ENCODE assay signal across 10 mouse cellular contexts in the genomic region with DNA sequence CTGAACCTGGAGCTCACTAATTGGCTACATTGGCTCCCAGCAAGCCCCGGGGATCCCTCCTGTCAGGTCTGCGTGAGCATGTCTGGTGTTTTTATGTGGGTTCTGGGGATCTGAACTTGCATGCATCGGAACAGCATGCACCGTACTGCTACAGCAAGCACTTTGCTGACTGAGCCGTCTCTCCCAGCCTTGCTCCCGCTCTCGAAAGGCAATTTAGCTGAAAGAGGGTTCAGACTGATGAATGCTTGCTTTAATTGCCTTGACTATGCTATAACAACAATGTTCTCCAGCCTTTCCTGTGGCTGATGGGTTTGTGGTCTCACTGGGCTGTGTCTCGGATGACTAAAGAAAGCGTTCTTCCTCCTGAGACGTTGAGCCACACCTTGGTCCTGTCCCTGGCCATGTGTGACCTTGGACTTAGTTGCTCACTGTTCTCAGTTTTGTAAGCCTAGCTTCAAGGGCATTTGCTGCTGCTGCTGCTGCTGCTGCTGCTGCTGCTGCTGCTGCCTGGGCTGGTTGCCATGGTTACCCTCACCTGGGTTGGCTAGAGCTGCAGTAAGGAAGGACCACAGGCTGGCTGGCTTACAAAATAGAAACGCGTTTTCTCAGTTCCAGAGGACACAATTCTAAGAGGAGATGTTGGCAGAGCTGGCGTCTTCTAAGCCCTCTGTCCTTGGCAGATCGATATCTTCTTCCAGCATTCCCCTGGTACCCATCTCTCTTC. TPM values are rescaled to one million over a fixed set of nuclear protein-coding genes. Genes with fewer than 3 reads are reported as not detected.
A peak's percentile ranks its signal among the peaks of the same experiment; 100 is the strongest.
DNase-seq lines count a peak whose midpoint lies in the region; ATAC-seq and TF ChIP-seq lines count a peak whose summit lies in the region.
"Had no signal": no experiment of that assay in that cellular context is flagged by ENCODE, and none has a peak within 500 bp of the region (broad histone marks: within the 10 kb centered on the region; RNA-seq: fewer than 3 reads in every experiment).

No protein-coding gene starts in this region.

- H3K4me2 ChIP-seq in lung, embryonic 14.5 days, result no peak overlapping the region
- H3K4me2 ChIP-seq in forebrain, embryonic 11.5 days (ENCODE audit: low read depth, low read length, severe bottlenecking), result no peak overlapping the region
- H3K4me2 ChIP-seq in hindbrain, postnatal 0 days (ENCODE audit: low read depth, low read length), result no peak overlapping the region

- H3K4me1 ChIP-seq in lung, embryonic 14.5 days (ENCODE audit: insufficient read depth), result no peaks in the 10 kb centered on the region
- peaks cover 4% of the 10 kb centered on the region; the same call in 1 of the 2 replicates for H3K4me1 ChIP-seq in forebrain, embryonic 11.5 days (replicated peaks; ENCODE audit: control insufficient read depth, insufficient read depth, low read length)
- 0 out of 2 replicates have a peak, but pooled peaks cover 6% of the 10 kb centered on the region for H3K4me1 ChIP-seq in hindbrain, postnatal 0 days (ENCODE audit: insufficient read depth, low read length)
- peaks cover 18% of the 10 kb centered on the region for H3K4me1 ChIP-seq in olfactory bulb, adult 2 months (ENCODE audit: control insufficient read depth, insufficient read depth, low read length)

- TF ChIP-seq CTCF in lung, embryonic 14.5 days (IDR thresholded peaks at IDR 0.05; ENCODE audit: low read depth), result no peak
- no peak for TF ChIP-seq CTCF in hindbrain, postnatal 0 days (IDR thresholded peaks at IDR 0.05; ENCODE audit: low read depth)
- no peak for TF ChIP-seq CTCF in olfactory bulb, adult 2 months (IDR thresholded peaks at IDR 0.05; ENCODE audit: insufficient read depth, low read depth, low read length)

- WGBS in lung, embryonic 14.5 days, result 71% methylated on average over 14 of the region's 14 CpGs
- 70% methylated on average over 14 of the region's 14 CpGs for WGBS in forebrain, embryonic 11.5 days
- 40% methylated on average over 14 of the region's 14 CpGs for WGBS in hindbrain, postnatal 0 days
- 35% methylated on average over 14 of the region's 14 CpGs for WGBS in olfactory bulb, adult 2 months

- H3K27ac ChIP-seq in lung, embryonic 14.5 days (ENCODE audit: low read depth), result 0 out of 2 replicates have a peak overlapping the region, but pooled peaks have one; percentile 24
- peak overlapping the region; percentile 32; the same call in 1 of the 2 replicates for H3K27ac ChIP-seq in forebrain, embryonic 11.5 days (ENCODE audit: low read depth, low read length)
- H3K27ac ChIP-seq in hindbrain, postnatal 0 days, result peak overlapping the region; percentile 78
- H3K27ac ChIP-seq in olfactory bulb, adult 2 months (ENCODE audit: insufficient read depth, low read depth, low read length), result peak overlapping the region; percentile 54

- no peak overlapping the region for H3K4me3 ChIP-seq in lung, embryonic 14.5 days (ENCODE audit: low read depth, low read length)
- H3K4me3 ChIP-seq in forebrain, embryonic 11.5 days (ENCODE audit: low read depth, low read length), result no peak overlapping the region
- no peak overlapping the region for H3K4me3 ChIP-seq in hindbrain, postnatal 0 days (ENCODE audit: low read length)
- no peak overlapping the region for H3K4me3 ChIP-seq in olfactory bulb, adult 2 months (ENCODE audit: insufficient read depth, low read depth, low read length)

- no peak for TF ChIP-seq POLR2A in olfactory bulb, adult 2 months (IDR thresholded peaks at IDR 0.05; ENCODE audit: insufficient read depth, low read depth, low read length)

- H3K9ac ChIP-seq in lung, embryonic 14.5 days, result no peak overlapping the region
- no peak overlapping the region for H3K9ac ChIP-seq in forebrain, embryonic 11.5 days (ENCODE audit: low read length)
- H3K9ac ChIP-seq in hindbrain, postnatal 0 days (replicated peaks; ENCODE audit: low read length), result no peak overlapping the region

- H3K9me3 ChIP-seq in lung, embryonic 14.5 days (ENCODE audit: low read depth, low read length), result no peaks in the 10 kb centered on the region
- H3K9me3 ChIP-seq in forebrain, embryonic 11.5 days (ENCODE audit: control insufficient read depth, low read length), result no peaks in the 10 kb centered on the region
- H3K9me3 ChIP-seq in hindbrain, postnatal 0 days (ENCODE audit: low read length), result no peaks in the 10 kb centered on the region

- no peaks in the 10 kb centered on the region for H3K36me3 ChIP-seq in lung, embryonic 14.5 days (ENCODE audit: insufficient read depth)
- H3K36me3 ChIP-seq in forebrain, embryonic 11.5 days (ENCODE audit: control insufficient read depth, insufficient read depth, low read length), result no peaks in the 10 kb centered on the region
- no peaks in the 10 kb centered on the region for H3K36me3 ChIP-seq in hindbrain, postnatal 0 days (ENCODE audit: insufficient read depth, low read length)

- DNase-seq in lung, embryonic 14.5 days, result peak; percentile 26
- no peak for DNase-seq in lung, postnatal 14 days
- DNase-seq in forebrain, embryonic 11.5 days (ENCODE audit: low spot score), result no peak
- DNase-seq in hindbrain, postnatal 0 days (ENCODE audit: low spot score), result peak; percentile 77
- DNase-seq in cerebellum, adult 18-20 months, result no peak
- DNase-seq in right cerebral cortex, postnatal 36 days (ENCODE audit: low spot score in 2 of 2), result no peak
- DNase-seq: adrenal gland, adult 8-10 months; cerebellum, postnatal 25 days; kidney, adult 9 months had no signal

- ATAC-seq in lung, embryonic 14.5 days (ENCODE audit: insufficient read depth), result no peak
- no peak for ATAC-seq in forebrain, embryonic 11.5 days (replicated peaks; ENCODE audit: low FRiP score)
- peak; percentile 55; the same call in 1 of the 2 replicates for ATAC-seq in hindbrain, postnatal 0 days

- H3K27me3 ChIP-seq in lung, embryonic 14.5 days (ENCODE audit: insufficient read depth, low read length), result no peaks in the 10 kb centered on the region
- no peaks in the 10 kb centered on the region for H3K27me3 ChIP-seq in forebrain, embryonic 11.5 days (ENCODE audit: control insufficient read depth, insufficient read depth, low read length)
- H3K27me3 ChIP-seq in hindbrain, postnatal 0 days (ENCODE audit: insufficient read depth, low read length), result no peaks in the 10 kb centered on the region

RNA-seq across cellular contexts. Expression of a gene that starts 34.4 kb away (rescaled TPM):
- polyA plus RNA-seq in lung, embryonic 14.5 days (2014; fragmentation: Nextera tagmentation; extraction: Ambion mirVana), result 0.95 and 1.5 TPM in 2 replicates
- polyA plus RNA-seq in forebrain, embryonic 11.5 days (2014; fragmentation: Nextera tagmentation; extraction: Ambion mirVana), result 0.57 and 0.71 TPM in 2 replicates
- 1.3 and 4.6 TPM in 2 replicates for total RNA-seq in hindbrain, postnatal 0 days (2014; rRNA removed)
- 0.54 TPM in 1 of 2 replicates, not detected in the other for polyA plus RNA-seq in hindbrain, postnatal 0 days (2015; fragmentation: Nextera tagmentation; extraction: Ambion mirVana)
- polyA plus RNA-seq in olfactory bulb, adult 2 months (2012; ENCODE audit: insufficient read depth, insufficient read length, low replicate concordance, missing spikeins), result not detected in 2 replicates

Comparison
In these comparisons a context has a peak if more than half of its experiments do, and no peak if none do; other contexts are left out.
1. DNase-seq: peak in lung, embryonic 14.5 days (single experiment) and hindbrain, postnatal 0 days (single experiment); none in lung, postnatal 14 days (single experiment), forebrain, embryonic 11.5 days (single experiment), cerebellum, adult 18-20 months (0 of 2) and right cerebral cortex, postnatal 36 days (0 of 2).
2. H3K27ac ChIP-seq: peak in every context shown above with its lines; median percentile 78 in hindbrain, postnatal 0 days; 54 in olfactory bulb, adult 2 months; 32 in forebrain, embryonic 11.5 days; 24 in lung, embryonic 14.5 days.